Mouse (Mus musculus): ENCODE results near the gene Ntn3. TPM values are rescaled to one million over a fixed set of nuclear protein-coding genes. Genes with fewer than 3 reads are reported as not detected.

Ntn3 gene
- polyA plus RNA-seq, 1 experiment, result 0.13 TPM

GRCm38 (mm10) chr17:24223513-24223912 lies 14.2 kb upstream of the Ntn3 start:
- Histone ChIP-seq H3K79me2 (ENCODE audit: control insufficient read depth, insufficient read depth) (no peaks in the 10 kb centered on the region), H3K4me3 (no peak overlapping the region), H3K4me2 (ENCODE audit: low read depth) (no peak overlapping the region), H3ac (ENCODE audit: control insufficient read depth, insufficient read length) (no peak overlapping the region), H3K27me3 (ENCODE audit: control insufficient read depth, insufficient read depth, insufficient read length) (no peaks in the 10 kb centered on the region), H3K36me3 (ENCODE audit: control insufficient read depth, insufficient read depth) (no peaks in the 10 kb centered on the region)
- no peak for TF ChIP-seq MAX (IDR thresholded peaks at IDR 0.05; ENCODE audit: low read depth)
- no peak for TF ChIP-seq USF1 (IDR thresholded peaks at IDR 0.05; ENCODE audit: low read depth)
- TF ChIP-seq POLR2A (IDR thresholded peaks at IDR 0.05; ENCODE audit: insufficient read length, low read depth), result no peak
- TF ChIP-seq SRF (IDR thresholded peaks at IDR 0.05; ENCODE audit: control insufficient read depth, insufficient read length, low read depth), result no peak
- peak; percentile 41 for TF ChIP-seq TCF3 (IDR thresholded peaks at IDR 0.05; ENCODE audit: insufficient read length, low read depth)
- peak; percentile 7 for TF ChIP-seq POLR2AphosphoS2 (IDR thresholded peaks at IDR 0.05; ENCODE audit: insufficient read length, low read depth)
- TF ChIP-seq MYOG (IDR thresholded peaks at IDR 0.05; ENCODE audit: control insufficient read depth in 1 of 3, insufficient read depth in 1 of 3, insufficient read length in 2 of 3, low read depth in 2 of 3), result peak in 2 of 3 experiments; percentile 59 to 83
- TF ChIP-seq REST (IDR thresholded peaks at IDR 0.05; ENCODE audit: insufficient read depth, insufficient read length), result no peak
- TF ChIP-seq TCF12 (IDR thresholded peaks at IDR 0.05; ENCODE audit: insufficient read depth, poor library complexity, severe bottlenecking), result peak; percentile 21
- TF ChIP-seq E2F4 (IDR thresholded peaks at IDR 0.05; ENCODE audit: insufficient read depth), result no peak
- TF ChIP-seq MYOD1 (IDR thresholded peaks at IDR 0.05; ENCODE audit: control insufficient read depth in 1 of 3, insufficient read length in 2 of 3, low read depth in 2 of 3), result peak in 2 of 3 experiments; percentile 87 to 93
- no peak for TF ChIP-seq CEBPB (IDR thresholded peaks at IDR 0.05; ENCODE audit: insufficient read depth, poor library complexity, severe bottlenecking)

- H3K27me3 ChIP-seq (ENCODE audit: control insufficient read depth, insufficient read depth, insufficient read length), result no peaks in the 10 kb centered on the region
- TF ChIP-seq TCF3 (IDR thresholded peaks at IDR 0.05; ENCODE audit: insufficient read length, low read depth) (peak; percentile 65), MYOD1 (IDR thresholded peaks at IDR 0.05; ENCODE audit: control insufficient read depth in 1 of 3, insufficient read length in 2 of 3, low read depth in 2 of 3) (peak in 2 of 3 experiments; percentile 88 to 89), POLR2AphosphoS2 (IDR thresholded peaks at IDR 0.05; ENCODE audit: insufficient read length, low read depth) (no peak), TCF12 (IDR thresholded peaks at IDR 0.05; ENCODE audit: insufficient read depth, poor library complexity, severe bottlenecking) (peak; percentile 79), SRF (IDR thresholded peaks at IDR 0.05; ENCODE audit: control insufficient read depth, insufficient read length, low read depth) (no peak), MYOG (IDR thresholded peaks at IDR 0.05; ENCODE audit: control insufficient read depth in 1 of 3, insufficient read depth in 1 of 3, insufficient read length in 2 of 3, low read depth in 2 of 3) (peak in 2 of 3 experiments; percentile 39 to 88), POLR2A (IDR thresholded peaks at IDR 0.05; ENCODE audit: insufficient read length, low read depth) (no peak)
- no peaks in the 10 kb centered on the region for H3K79me2 ChIP-seq (ENCODE audit: control insufficient read depth, insufficient read depth)
- H3ac ChIP-seq (ENCODE audit: control insufficient read depth, insufficient read length), result no peak overlapping the region
- no peak overlapping the region for H3K4me3 ChIP-seq
- no peak overlapping the region for H3K4me2 ChIP-seq (ENCODE audit: low read depth)
- no peaks in the 10 kb centered on the region for H3K36me3 ChIP-seq (ENCODE audit: control insufficient read depth, insufficient read depth)
Observed at GRCm38 (mm10) chr17:24222653-24223052, 13.3 kb upstream of the Ntn3 start.

GRCm38 (mm10) chr17:24220435-24221411 lies 11.4 kb upstream of the Ntn3 start, which contains the start of gene Tedc2:
Gene Tedc2, minus strand, starts transcription at chr17:24220851.
- 0 out of 2 replicates have a peak, but pooled peaks have one; percentile 33 for TF ChIP-seq CEBPB (IDR thresholded peaks at IDR 0.05; ENCODE audit: insufficient read depth, poor library complexity, severe bottlenecking)
- peak; percentile 86 for TF ChIP-seq E2F4 (IDR thresholded peaks at IDR 0.05; ENCODE audit: insufficient read depth)
- TF ChIP-seq POLR2AphosphoS2 (IDR thresholded peaks at IDR 0.05; ENCODE audit: insufficient read length, low read depth), result peak; percentile 73
- TF ChIP-seq REST (IDR thresholded peaks at IDR 0.05; ENCODE audit: insufficient read depth, insufficient read length), result no peak
- TF ChIP-seq USF1 (IDR thresholded peaks at IDR 0.05; ENCODE audit: low read depth), result no peak
- TF ChIP-seq TCF3 (IDR thresholded peaks at IDR 0.05; ENCODE audit: insufficient read length, low read depth), result no peak
- no peak for TF ChIP-seq MYOG (IDR thresholded peaks at IDR 0.05; ENCODE audit: control insufficient read depth in 1 of 3, insufficient read depth in 1 of 3, insufficient read length in 2 of 3, low read depth in 2 of 3)
- peak; percentile 57 for TF ChIP-seq POLR2A (IDR thresholded peaks at IDR 0.05; ENCODE audit: insufficient read length, low read depth)
- TF ChIP-seq MAX (IDR thresholded peaks at IDR 0.05; ENCODE audit: low read depth), result no peak
- TF ChIP-seq MYOD1 (IDR thresholded peaks at IDR 0.05; ENCODE audit: control insufficient read depth in 1 of 3, insufficient read length in 2 of 3, low read depth in 2 of 3), result no peak
- peak within 1 kb of the TSS; percentile 29 for H3ac ChIP-seq (ENCODE audit: control insufficient read depth, insufficient read length)
- H3K27me3 ChIP-seq (ENCODE audit: control insufficient read depth, insufficient read depth, insufficient read length), result no peaks in the 10 kb centered on the region
- no peaks in the 10 kb centered on the region for H3K79me2 ChIP-seq (ENCODE audit: control insufficient read depth, insufficient read depth)
- peak within 1 kb of the TSS; percentile 43 for H3K4me3 ChIP-seq
- H3K4me2 ChIP-seq (ENCODE audit: low read depth), result peak within 1 kb of the TSS; percentile 88
- no peaks in the 10 kb centered on the region for H3K36me3 ChIP-seq (ENCODE audit: control insufficient read depth, insufficient read depth)

- TF ChIP-seq USF1 (IDR thresholded peaks at IDR 0.05; ENCODE audit: low read depth), result no peak
- TF ChIP-seq TCF12 (IDR thresholded peaks at IDR 0.05; ENCODE audit: insufficient read depth, poor library complexity, severe bottlenecking), result no peak
- TF ChIP-seq MYOD1 (IDR thresholded peaks at IDR 0.05; ENCODE audit: control insufficient read depth in 1 of 3, insufficient read length in 2 of 3, low read depth in 2 of 3), result no peak
- TF ChIP-seq CEBPB (IDR thresholded peaks at IDR 0.05; ENCODE audit: insufficient read depth, poor library complexity, severe bottlenecking), result no peak
- TF ChIP-seq E2F4 (IDR thresholded peaks at IDR 0.05; ENCODE audit: insufficient read depth), result no peak
- no peak for TF ChIP-seq POLR2AphosphoS2 (IDR thresholded peaks at IDR 0.05; ENCODE audit: insufficient read length, low read depth)
- no peak for TF ChIP-seq POLR2A (IDR thresholded peaks at IDR 0.05; ENCODE audit: insufficient read length, low read depth)
- TF ChIP-seq MAX (IDR thresholded peaks at IDR 0.05; ENCODE audit: low read depth), result no peak
- no peak for TF ChIP-seq SRF (IDR thresholded peaks at IDR 0.05; ENCODE audit: control insufficient read depth, insufficient read length, low read depth)
- no peak for TF ChIP-seq TCF3 (IDR thresholded peaks at IDR 0.05; ENCODE audit: insufficient read length, low read depth)
- no peak for TF ChIP-seq MYOG (IDR thresholded peaks at IDR 0.05; ENCODE audit: control insufficient read depth in 1 of 3, insufficient read depth in 1 of 3, insufficient read length in 2 of 3, low read depth in 2 of 3)
- no peak for TF ChIP-seq REST (IDR thresholded peaks at IDR 0.05; ENCODE audit: insufficient read depth, insufficient read length)
- H3K4me2 ChIP-seq (ENCODE audit: low read depth), result no peak overlapping the region
- H3K27me3 ChIP-seq (ENCODE audit: control insufficient read depth, insufficient read depth, insufficient read length), result no peaks in the 10 kb centered on the region
- no peaks in the 10 kb centered on the region for H3K79me2 ChIP-seq (ENCODE audit: control insufficient read depth, insufficient read depth)
- H3ac ChIP-seq (ENCODE audit: control insufficient read depth, insufficient read length), result no peak overlapping the region
- H3K4me3 ChIP-seq, result no peak overlapping the region
- no peaks in the 10 kb centered on the region for H3K36me3 ChIP-seq (ENCODE audit: control insufficient read depth, insufficient read depth)
Observed at GRCm38 (mm10) chr17:24216836-24217235, 7.5 kb upstream of the Ntn3 start.

Data from myocyte (in vitro differentiated cells).